In genomic region chr3:56898491-56898890, GRCm38 (mm10) we compare ENCODE assay signal across 17 mouse cellular contexts.
"Had no signal": no experiment of that assay in that cellular context is flagged by ENCODE, and none has a peak within 500 bp of the region (broad histone marks: within the 10 kb centered on the region; RNA-seq: fewer than 3 reads in every experiment).

No protein-coding gene starts in this region.

- DNase-seq: liver, postnatal 0 days; lung, adult 2 months; lung, postnatal 14 days; lung, postnatal 4 days; right cerebral cortex, postnatal 14 days; thymus, adult 2 months; thymus, postnatal 25 days; thymus, postnatal 4 days had no signal

- ATAC-seq: liver, postnatal 0 days; lung, postnatal 0 days; midbrain, embryonic 13.5 days; midbrain, embryonic 15.5 days had no signal

- H3K27ac ChIP-seq: liver, embryonic 15.5 days; lung, embryonic 15.5 days; midbrain, embryonic 13.5 days; midbrain, embryonic 15.5 days; neural tube, embryonic 12.5 days; stomach, embryonic 15.5 days; stomach, postnatal 0 days had no signal

- H3K9me3 ChIP-seq: liver, embryonic 15.5 days; lung, embryonic 15.5 days; midbrain, embryonic 13.5 days; midbrain, embryonic 15.5 days; neural tube, embryonic 12.5 days; stomach, embryonic 15.5 days had no signal

- H3K4me1 ChIP-seq: liver, embryonic 15.5 days; lung, embryonic 15.5 days; midbrain, embryonic 13.5 days; neural tube, embryonic 12.5 days; stomach, embryonic 15.5 days had no signal

- H3K4me3 ChIP-seq: liver, embryonic 15.5 days; lung, embryonic 15.5 days; midbrain, embryonic 13.5 days; midbrain, embryonic 15.5 days; neural tube, embryonic 12.5 days; stomach, embryonic 15.5 days had no signal

- H3K9ac ChIP-seq: liver, embryonic 15.5 days; liver, postnatal 0 days; lung, embryonic 15.5 days; midbrain, embryonic 13.5 days; midbrain, embryonic 15.5 days; neural tube, embryonic 12.5 days; stomach, embryonic 15.5 days had no signal

- H3K4me2 ChIP-seq: liver, embryonic 15.5 days; lung, embryonic 15.5 days; midbrain, embryonic 11.5 days; midbrain, embryonic 13.5 days; midbrain, embryonic 15.5 days; neural tube, embryonic 12.5 days; stomach, embryonic 15.5 days had no signal

- H3K27me3 ChIP-seq: liver, embryonic 15.5 days; lung, embryonic 15.5 days; midbrain, embryonic 13.5 days; midbrain, embryonic 15.5 days; neural tube, embryonic 12.5 days; stomach, embryonic 15.5 days had no signal

- H3K36me3 ChIP-seq: liver, embryonic 15.5 days; lung, embryonic 15.5 days; midbrain, embryonic 13.5 days; midbrain, embryonic 15.5 days; neural tube, embryonic 12.5 days; stomach, embryonic 15.5 days had no signal
